Mouse (Mus musculus) fat pad, adult 2 months (tissue): ENCODE results near the gene Parp9.
"Not testable (repeated sequence)": the region's sequence is repeated elsewhere in the genome, so short reads cannot be mapped to it uniquely, and the experiment has no call there.

ENCODE experiments used
- DNase-seq: peaks from one replicate; pipeline ENCODE4 v3.0.0-alpha.2; 2011; ENCODE audit warnings: low read depth, low spot score; ENCODE audit errors: extremely low read depth

The Parp9 gene

DNA sequence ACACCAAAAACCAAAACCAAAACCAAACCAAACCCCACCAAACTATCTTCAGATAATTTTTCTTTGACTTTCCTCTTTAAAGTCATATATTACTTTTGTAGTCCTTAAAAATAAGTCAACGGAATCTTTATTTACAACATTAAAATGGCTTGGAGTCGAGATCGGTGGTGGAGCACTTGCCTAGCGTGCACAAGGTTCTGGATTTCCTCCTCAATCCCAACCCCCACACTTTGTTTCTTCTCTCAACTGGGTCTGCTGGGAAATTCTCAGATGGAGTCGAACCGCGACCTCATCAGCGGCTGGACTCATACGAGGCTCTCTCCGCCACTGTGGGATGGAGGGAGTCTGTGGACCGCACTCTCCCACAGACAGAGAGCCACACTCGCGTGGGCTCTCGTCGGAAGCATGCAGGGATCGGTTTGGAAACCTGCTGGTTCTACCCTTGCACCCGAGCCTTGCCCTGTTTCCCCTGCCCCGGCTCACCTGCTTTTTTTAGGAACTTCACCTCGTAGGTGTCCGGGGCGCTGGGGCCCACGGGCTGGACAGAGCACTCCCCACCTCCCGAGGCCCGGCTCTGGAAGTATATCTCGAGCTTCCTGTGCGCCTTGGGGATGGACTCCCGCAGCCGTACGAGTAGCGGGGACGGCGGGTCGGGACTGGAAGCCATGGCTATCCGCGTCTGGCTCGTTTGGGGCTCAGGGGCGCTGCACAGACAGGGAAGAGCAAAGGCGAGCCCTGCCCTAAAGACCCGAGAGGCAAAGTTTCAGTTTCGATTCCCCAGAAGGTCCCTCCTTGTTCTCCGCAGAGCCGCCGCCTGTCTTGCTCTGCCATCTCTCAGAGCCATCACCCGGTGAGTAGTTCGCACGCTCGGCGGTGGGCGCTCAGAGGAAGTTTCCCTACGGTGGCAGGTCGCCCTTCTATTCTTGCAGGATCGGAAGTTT is at the start of gene Parp9, which contains the start of gene Dtx3l:
TSS of gene Parp9 (plus strand) at position 260 of the 941 bp plus-strand sequence.
TSS of gene Dtx3l (minus strand) at position 941 of the 941 bp plus-strand sequence.
- DNase-seq, result no peak

GRCm38 (mm10) chr16:35888910-35889309 is 49.4 kb upstream of the Parp9 start:
- no peak for DNase-seq

GRCm38 (mm10) chr16:35890645-35891044 is 47.6 kb upstream of the Parp9 start:
- no peak for DNase-seq

DNA sequence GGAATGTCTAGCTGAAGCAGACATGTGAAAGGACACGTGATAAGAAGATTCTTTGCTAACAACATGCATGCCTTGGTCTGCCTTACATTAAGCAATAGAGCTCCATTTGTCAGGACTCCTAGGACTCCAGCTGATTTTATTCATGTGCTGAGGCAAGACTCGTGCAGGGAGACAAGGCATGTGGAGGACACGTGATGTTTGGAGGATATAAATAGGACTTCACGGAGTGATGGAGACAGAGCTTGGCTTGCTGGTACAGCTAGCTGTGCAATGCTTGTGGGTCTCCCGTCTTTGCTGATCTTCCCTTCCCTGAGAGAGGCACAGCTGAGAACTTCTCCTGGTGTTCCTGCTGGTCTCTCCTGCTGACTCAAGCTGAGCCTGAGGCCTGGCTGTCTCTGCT is 46.7 kb upstream of the Parp9 start:
- DNase-seq, result not testable (repeated sequence)

GRCm38 (mm10) chr16:35894997-35895396 is 43.3 kb upstream of the Parp9 start:
- DNase-seq, result no peak

DNA sequence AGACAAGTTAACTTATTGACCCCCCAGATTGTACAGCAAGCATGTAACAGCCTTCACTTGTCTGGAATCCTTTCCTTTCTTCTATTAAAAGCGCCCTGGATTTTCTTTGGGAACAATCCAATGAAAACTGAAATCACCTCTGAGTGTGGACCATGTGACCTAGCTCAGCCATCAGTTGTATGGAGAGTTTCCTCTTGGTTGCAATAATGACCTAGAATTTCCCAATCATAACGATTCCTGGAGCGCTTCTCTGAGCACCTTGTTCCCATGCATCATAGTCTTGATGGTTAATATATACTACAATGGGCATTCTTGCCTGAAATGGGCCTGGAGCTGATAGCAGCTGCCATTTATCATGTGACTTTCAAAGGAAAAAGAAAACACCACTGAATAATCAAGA is 37.7 kb upstream of the Parp9 start:
- DNase-seq, result peak; percentile 87

DNA sequence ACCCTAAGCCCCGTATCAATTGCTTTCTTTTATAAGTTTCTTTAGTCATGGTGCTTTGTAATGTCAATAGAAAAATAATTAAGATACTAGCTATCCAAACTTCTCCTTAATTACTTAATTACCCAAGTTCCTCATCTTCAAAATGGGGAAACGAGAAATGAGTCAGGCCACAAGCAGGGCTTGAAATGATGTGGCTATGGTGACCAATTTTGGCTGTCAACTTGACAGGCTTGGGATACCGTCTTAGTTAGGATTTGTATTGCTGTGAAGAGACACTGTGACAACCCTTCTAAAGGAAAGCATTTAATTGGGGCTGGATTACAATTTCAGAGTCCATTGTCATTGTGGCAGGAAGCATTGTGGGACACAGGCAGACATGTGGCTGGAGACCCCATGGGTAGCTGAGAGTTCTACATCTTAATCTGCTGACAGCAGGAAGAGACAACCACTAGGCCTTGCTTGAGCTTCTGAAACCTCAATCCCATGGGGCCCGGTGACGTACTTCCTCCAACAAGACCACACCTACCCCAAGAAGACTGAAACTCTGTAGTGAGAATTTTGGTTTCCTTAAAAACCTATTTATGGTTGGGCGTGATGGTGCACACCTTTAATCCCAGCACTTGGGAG is 35.1 kb upstream of the Parp9 start:
- DNase-seq, result no peak

DNA sequence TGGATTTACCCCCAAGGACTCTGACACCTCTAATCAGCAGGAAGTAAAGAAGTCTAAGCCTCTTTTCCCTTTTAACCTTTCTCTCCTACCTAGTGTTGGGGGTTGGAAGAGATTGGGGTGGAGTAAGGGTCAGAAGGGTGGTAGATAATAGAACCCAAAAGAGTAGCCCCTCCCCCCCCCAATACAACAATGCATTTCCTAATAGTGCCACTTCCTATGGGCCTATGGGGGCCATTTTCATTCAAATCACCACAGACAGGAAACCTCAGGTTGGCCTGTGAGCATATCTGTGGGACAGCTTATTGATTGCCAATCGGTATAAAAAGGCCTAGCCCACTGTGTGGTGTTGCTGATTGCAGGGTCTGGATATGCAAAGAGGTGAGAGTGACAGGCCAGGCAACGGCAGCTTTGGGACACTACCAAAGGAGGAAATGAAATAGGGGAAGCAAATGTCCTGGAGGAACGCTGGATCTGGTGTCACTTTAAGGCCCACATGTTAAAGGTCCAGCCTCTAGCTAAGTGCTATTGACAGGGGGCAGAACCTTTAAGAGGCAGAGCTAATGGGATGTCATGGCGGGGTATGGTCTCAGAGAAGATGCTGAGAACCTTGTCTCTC is 34.0 kb upstream of the Parp9 start:
- no peak for DNase-seq

- peak; percentile 18 for DNase-seq
These were observed 32.9 kb upstream of the Parp9 start for GRCm38 (mm10) chr16:35905355-35905754.

DNA sequence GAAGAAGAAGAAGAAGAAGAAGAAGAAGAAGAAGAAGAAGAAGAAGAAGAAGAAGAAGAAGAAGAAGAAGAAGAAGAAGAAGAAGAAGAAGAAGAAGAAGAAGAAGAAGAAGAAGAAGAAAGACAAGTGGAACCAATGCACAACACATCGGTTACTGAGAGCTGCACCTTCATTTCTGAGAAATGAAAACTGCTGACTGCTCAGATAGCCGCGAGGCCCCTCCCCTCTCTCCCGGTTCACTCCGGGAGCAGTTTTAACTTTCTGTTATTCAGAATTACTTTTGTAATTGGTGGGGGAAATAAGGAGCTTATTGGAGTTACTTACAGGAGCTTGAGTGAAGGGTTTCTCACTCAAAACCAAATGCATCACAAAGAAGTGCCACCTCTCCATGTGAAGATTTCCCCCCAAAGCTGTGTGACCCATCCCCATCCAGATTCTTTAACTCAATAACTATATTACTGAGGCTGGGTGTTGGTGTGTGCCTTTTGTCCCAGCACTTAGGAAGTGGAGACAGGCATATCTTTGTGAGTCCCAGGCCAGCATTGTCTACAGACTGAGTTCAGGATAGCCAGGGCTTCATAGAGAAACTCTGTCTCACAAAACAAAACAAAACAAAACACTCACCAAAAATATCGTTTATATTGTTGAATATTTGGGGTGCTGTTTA is 32.3 kb upstream of the Parp9 start:
- DNase-seq, result no peak

GRCm38 (mm10) chr16:35906887-35907286 is 31.4 kb upstream of the Parp9 start:
- DNase-seq, result no peak

- DNase-seq, result no peak
These were observed 30.7 kb upstream of the Parp9 start for GRCm38 (mm10) chr16:35907432-35908201.

- no peak for DNase-seq
These were observed 26.8 kb upstream of the Parp9 start for GRCm38 (mm10) chr16:35911449-35911848.

- no peak for DNase-seq
These were observed 24.7 kb upstream of the Parp9 start for GRCm38 (mm10) chr16:35913526-35913925.

DNA sequence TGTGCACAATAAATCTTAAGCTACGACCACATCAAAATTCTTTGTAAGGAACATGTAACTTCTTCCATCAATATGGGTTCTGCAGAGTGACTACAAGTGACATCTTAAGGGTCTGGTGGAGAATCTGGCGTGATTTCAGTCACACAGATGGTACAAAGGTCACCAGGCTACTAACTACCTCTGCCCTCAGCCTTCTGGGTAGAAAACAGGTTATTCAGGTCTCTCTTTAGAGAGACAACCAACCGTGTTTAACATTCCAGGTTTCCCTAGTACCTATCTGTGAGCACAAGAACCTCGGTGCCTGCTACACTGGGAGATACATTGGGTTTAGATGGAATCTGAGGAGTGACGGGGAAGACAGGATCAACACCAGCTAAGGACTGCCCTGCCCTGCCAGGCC is 24.0 kb upstream of the Parp9 start:
- no peak for DNase-seq

DNA sequence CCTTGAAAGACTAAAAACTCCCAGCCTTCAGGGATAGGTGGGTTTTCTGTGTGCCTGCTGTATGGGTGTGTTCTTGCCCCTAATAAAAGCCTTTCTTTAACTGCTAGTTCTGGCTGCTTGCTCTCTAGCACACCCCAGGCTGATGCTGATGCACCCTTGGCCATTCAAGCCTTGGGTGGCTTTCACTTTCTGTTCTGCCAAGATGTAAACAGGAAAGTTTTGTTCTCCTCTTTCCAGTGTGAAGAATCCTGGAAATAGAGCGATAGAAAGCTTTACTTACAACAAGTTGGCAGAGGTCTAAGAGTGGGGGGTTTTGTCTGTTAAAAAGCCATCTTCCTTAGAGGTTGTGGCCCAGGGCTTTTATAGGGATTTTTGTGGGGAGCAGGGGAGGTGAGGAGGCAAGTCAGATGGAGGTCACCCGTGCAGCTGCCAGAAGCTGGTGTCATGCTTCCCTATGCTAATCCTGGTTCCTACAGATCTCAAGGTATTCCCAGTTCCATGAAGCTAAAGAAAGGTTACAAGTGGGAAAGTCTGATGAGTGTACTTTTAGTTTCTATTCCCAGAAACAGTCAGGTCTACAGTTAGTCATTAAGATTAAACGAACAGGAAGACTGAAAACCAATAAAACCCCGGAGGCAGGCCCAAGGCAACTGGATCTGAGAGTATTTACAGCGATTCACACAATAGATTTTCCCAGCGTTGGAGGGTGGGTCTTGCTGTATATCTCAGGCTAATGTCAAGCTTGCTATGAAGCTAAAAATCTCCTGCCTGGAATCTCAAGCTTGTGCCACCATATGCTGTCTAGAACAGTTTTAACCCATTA is 19.3 kb upstream of the Parp9 start:
- DNase-seq, result no peak

GRCm38 (mm10) chr16:35921676-35922235 is 16.5 kb upstream of the Parp9 start:
- DNase-seq, result no peak

- DNase-seq, result no peak
These were observed 15.9 kb upstream of the Parp9 start for GRCm38 (mm10) chr16:35922301-35922895.
